Mouse (Mus musculus): ENCODE measurements at regions not wholly inside any gene's neighbourhood (a gene's known extent, or its start where the extent isn't known, plus 50 kb on each side); places are given as distances from the start of the nearest gene placed in this dataset.

DNA sequence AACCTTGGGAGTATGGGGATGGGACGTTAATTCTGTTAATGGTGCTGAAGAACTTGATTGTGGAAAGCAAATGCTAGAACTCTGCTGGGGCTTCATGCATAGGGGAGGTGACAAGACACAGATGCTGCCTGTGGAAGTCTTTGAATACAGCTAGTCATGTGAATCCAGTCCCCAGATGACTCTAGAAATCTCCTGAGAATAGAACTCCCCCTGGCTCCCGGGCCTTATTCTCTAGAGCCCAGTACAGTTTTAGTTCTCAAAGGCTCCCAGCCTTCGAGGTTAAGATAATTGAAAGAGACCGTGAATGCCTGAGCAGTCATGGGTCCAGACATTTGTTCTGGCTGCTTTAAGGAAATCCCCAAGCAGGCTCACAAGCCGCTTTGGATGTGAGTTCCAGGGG is 499.9 kb upstream of the Vstm2b start:
- Histone ChIP-seq H3K4me3 (ENCODE audit: low read depth, low read length) (no peak overlapping the region), H3K9me3 (ENCODE audit: control insufficient read depth, low read length) (no peaks in the 10 kb centered on the region), H3K9ac (ENCODE audit: low read length) (no peak overlapping the region), H3K4me2 (no peak overlapping the region), H3K27ac (ENCODE audit: low read depth, low read length) (no peak overlapping the region), H3K36me3 (ENCODE audit: control insufficient read depth, insufficient read depth, low read length) (no peaks in the 10 kb centered on the region), H3K27me3 (ENCODE audit: control insufficient read depth, insufficient read depth, low read length) (no peaks in the 10 kb centered on the region), H3K4me1 (ENCODE audit: control insufficient read depth, insufficient read depth, low read length) (no peaks in the 10 kb centered on the region)
- DNase-seq (ENCODE audit: low spot score, missing footprints) (no peak), ATAC-seq (ENCODE audit: low FRiP score) (no peak)
- WGBS: 57% methylated on average over 5 of the region's 5 CpGs

- no peak overlapping the region for H3K9ac ChIP-seq (ENCODE audit: low read length)
Measured at GRCm38 (mm10) chr7:40419332-40419731, 478.8 kb upstream of the Vstm2b start.

GRCm38 (mm10) chr7:40422125-40422524 is 476.0 kb upstream of the Vstm2b start:
- 84% methylated on average over 4 of the region's 4 CpGs for WGBS
- H3K9ac ChIP-seq (ENCODE audit: low read length): no peak overlapping the region
- H3K36me3 ChIP-seq (ENCODE audit: control insufficient read depth, insufficient read depth, low read length): no peaks in the 10 kb centered on the region
- no peak overlapping the region for H3K4me2 ChIP-seq
- no peak overlapping the region for H3K4me3 ChIP-seq (ENCODE audit: low read depth, low read length)
- ATAC-seq (ENCODE audit: low FRiP score): no peak
- no peak for DNase-seq (ENCODE audit: low spot score, missing footprints)
- no peaks in the 10 kb centered on the region for H3K4me1 ChIP-seq (ENCODE audit: control insufficient read depth, insufficient read depth, low read length)
- no peak overlapping the region for H3K27ac ChIP-seq (ENCODE audit: low read depth, low read length)
- H3K27me3 ChIP-seq (ENCODE audit: control insufficient read depth, insufficient read depth, low read length): no peaks in the 10 kb centered on the region
- no peaks in the 10 kb centered on the region for H3K9me3 ChIP-seq (ENCODE audit: control insufficient read depth, low read length)

More at GRCm38 (mm10) chr7:40419332-40419731, 478.8 kb upstream of the Vstm2b start:
- no peaks in the 10 kb centered on the region for H3K36me3 ChIP-seq (ENCODE audit: control insufficient read depth, insufficient read depth, low read length)
- no peaks in the 10 kb centered on the region for H3K9me3 ChIP-seq (ENCODE audit: control insufficient read depth, low read length)
- ATAC-seq (ENCODE audit: low FRiP score): no peak
- DNase-seq (ENCODE audit: low spot score, missing footprints): no peak
- no peak overlapping the region for H3K4me3 ChIP-seq (ENCODE audit: low read depth, low read length)
- no peaks in the 10 kb centered on the region for H3K4me1 ChIP-seq (ENCODE audit: control insufficient read depth, insufficient read depth, low read length)
- H3K27me3 ChIP-seq (ENCODE audit: control insufficient read depth, insufficient read depth, low read length): no peaks in the 10 kb centered on the region
- WGBS: 89% methylated on average over 2 of the region's 2 CpGs
- H3K27ac ChIP-seq (ENCODE audit: low read depth, low read length): no peak overlapping the region
- H3K4me2 ChIP-seq: no peak overlapping the region

- H3K27ac ChIP-seq (ENCODE audit: low read depth, low read length): no peak overlapping the region
- no peak overlapping the region for H3K4me2 ChIP-seq
- H3K9ac ChIP-seq (ENCODE audit: low read length): no peak overlapping the region
- H3K4me3 ChIP-seq (ENCODE audit: low read depth, low read length): no peak overlapping the region
- no peak for DNase-seq (ENCODE audit: low spot score, missing footprints)
- H3K9me3 ChIP-seq (ENCODE audit: control insufficient read depth, low read length): no peaks in the 10 kb centered on the region
- WGBS: 83% methylated on average over 2 of the region's 2 CpGs
- H3K36me3 ChIP-seq (ENCODE audit: control insufficient read depth, insufficient read depth, low read length): no peaks in the 10 kb centered on the region
- ATAC-seq (ENCODE audit: low FRiP score): no peak
- H3K27me3 ChIP-seq (ENCODE audit: control insufficient read depth, insufficient read depth, low read length): no peaks in the 10 kb centered on the region
- H3K4me1 ChIP-seq (ENCODE audit: control insufficient read depth, insufficient read depth, low read length): no peaks in the 10 kb centered on the region
Measured at GRCm38 (mm10) chr7:40429416-40429815, 468.7 kb upstream of the Vstm2b start.

GRCm38 (mm10) chr7:40433906-40434305 is 464.2 kb upstream of the Vstm2b start:
- H3K27me3 ChIP-seq (ENCODE audit: control insufficient read depth, insufficient read depth, low read length): no peaks in the 10 kb centered on the region
- no peaks in the 10 kb centered on the region for H3K4me1 ChIP-seq (ENCODE audit: control insufficient read depth, insufficient read depth, low read length)
- H3K36me3 ChIP-seq (ENCODE audit: control insufficient read depth, insufficient read depth, low read length): no peaks in the 10 kb centered on the region
- no peak overlapping the region for H3K4me2 ChIP-seq
- H3K9ac ChIP-seq (ENCODE audit: low read length): no peak overlapping the region
- H3K27ac ChIP-seq (ENCODE audit: low read depth, low read length): no peak overlapping the region
- H3K4me3 ChIP-seq (ENCODE audit: low read depth, low read length): no peak overlapping the region
- 67% methylated on average over 2 of the region's 2 CpGs for WGBS
- no peak for ATAC-seq (ENCODE audit: low FRiP score)
- no peaks in the 10 kb centered on the region for H3K9me3 ChIP-seq (ENCODE audit: control insufficient read depth, low read length)
- DNase-seq (ENCODE audit: low spot score, missing footprints): no peak

- no peak for ATAC-seq (ENCODE audit: low FRiP score)
- Histone ChIP-seq H3K9me3 (ENCODE audit: control insufficient read depth, low read length) (no peaks in the 10 kb centered on the region), H3K27me3 (ENCODE audit: control insufficient read depth, insufficient read depth, low read length) (no peaks in the 10 kb centered on the region), H3K4me3 (ENCODE audit: low read depth, low read length) (no peak overlapping the region), H3K27ac (ENCODE audit: low read depth, low read length) (no peak overlapping the region), H3K36me3 (ENCODE audit: control insufficient read depth, insufficient read depth, low read length) (no peaks in the 10 kb centered on the region), H3K4me1 (ENCODE audit: control insufficient read depth, insufficient read depth, low read length) (no peaks in the 10 kb centered on the region), H3K9ac (ENCODE audit: low read length) (no peak overlapping the region), H3K4me2 (no peak overlapping the region)
- DNase-seq (ENCODE audit: low spot score, missing footprints): no peak
- 35% methylated on average over 1 of the region's 1 CpGs for WGBS
Measured at GRCm38 (mm10) chr7:40441128-40441527, 457.0 kb upstream of the Vstm2b start.

DNA sequence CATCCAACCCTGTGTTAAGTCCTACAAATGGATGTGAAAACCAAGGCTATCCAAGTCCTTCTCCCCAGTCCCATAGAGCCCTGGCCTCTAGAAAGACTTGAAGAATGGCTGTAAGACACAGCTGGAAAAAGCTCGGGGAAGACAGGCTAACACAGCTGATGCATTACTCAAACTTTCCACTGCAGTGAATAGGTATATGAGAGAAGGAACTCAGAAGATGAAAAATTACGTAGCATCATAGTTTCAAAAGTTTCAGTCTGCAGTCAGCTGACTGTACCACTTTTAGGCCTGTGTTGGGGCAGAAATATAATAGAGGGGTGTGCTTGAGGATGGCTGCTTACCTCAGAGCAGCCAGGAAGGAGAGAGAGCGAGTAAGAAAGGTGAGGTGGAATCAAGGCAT is 456.3 kb upstream of the Vstm2b start:
- WGBS: 80% methylated on average over 3 of the region's 3 CpGs
- Histone ChIP-seq H3K27ac (ENCODE audit: low read depth, low read length) (no peak overlapping the region), H3K4me3 (ENCODE audit: low read depth, low read length) (no peak overlapping the region), H3K4me2 (no peak overlapping the region), H3K27me3 (ENCODE audit: control insufficient read depth, insufficient read depth, low read length) (no peaks in the 10 kb centered on the region), H3K4me1 (ENCODE audit: control insufficient read depth, insufficient read depth, low read length) (no peaks in the 10 kb centered on the region), H3K9me3 (ENCODE audit: control insufficient read depth, low read length) (no peaks in the 10 kb centered on the region), H3K9ac (ENCODE audit: low read length) (no peak overlapping the region), H3K36me3 (ENCODE audit: control insufficient read depth, insufficient read depth, low read length) (no peaks in the 10 kb centered on the region)
- ATAC-seq (ENCODE audit: low FRiP score) (no peak), DNase-seq (ENCODE audit: low spot score, missing footprints) (no peak)

DNA sequence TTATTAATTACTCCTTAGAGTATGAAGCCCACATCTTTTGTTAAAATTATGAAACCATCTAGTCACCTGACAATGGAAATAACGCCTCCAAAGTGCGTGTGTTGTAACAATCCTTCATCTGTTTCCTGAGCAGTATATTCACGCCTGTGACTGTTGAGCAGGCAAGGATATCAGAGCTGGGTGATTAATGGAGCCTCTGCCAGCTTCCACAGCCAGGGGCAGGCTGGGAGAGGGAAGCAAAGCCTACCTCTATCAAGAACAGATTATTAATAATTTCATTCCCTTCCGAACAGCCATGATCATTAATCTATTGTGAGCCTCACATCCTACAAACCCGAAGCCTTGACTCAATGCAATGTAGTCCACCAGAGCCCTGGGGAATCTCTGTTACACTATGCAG is 431.7 kb upstream of the Vstm2b start:
- H3K9me3 ChIP-seq (ENCODE audit: control insufficient read depth, low read length): no peaks in the 10 kb centered on the region
- 86% methylated on average over 5 of the region's 5 CpGs for WGBS
- no peaks in the 10 kb centered on the region for H3K27me3 ChIP-seq (ENCODE audit: control insufficient read depth, insufficient read depth, low read length)
- no peak for DNase-seq (ENCODE audit: low spot score, missing footprints)
- H3K36me3 ChIP-seq (ENCODE audit: control insufficient read depth, insufficient read depth, low read length): no peaks in the 10 kb centered on the region
- no peak overlapping the region for H3K9ac ChIP-seq (ENCODE audit: low read length)
- H3K4me3 ChIP-seq (ENCODE audit: low read depth, low read length): no peak overlapping the region
- H3K4me2 ChIP-seq: no peak overlapping the region
- ATAC-seq (ENCODE audit: low FRiP score): no peak
- H3K4me1 ChIP-seq (ENCODE audit: control insufficient read depth, insufficient read depth, low read length): no peaks in the 10 kb centered on the region
- no peak overlapping the region for H3K27ac ChIP-seq (ENCODE audit: low read depth, low read length)

GRCm38 (mm10) chr7:40487256-40487655 is 410.9 kb upstream of the Vstm2b start:
- H3K9me3 ChIP-seq (ENCODE audit: control insufficient read depth, low read length): no peaks in the 10 kb centered on the region
- H3K27me3 ChIP-seq (ENCODE audit: control insufficient read depth, insufficient read depth, low read length): no peaks in the 10 kb centered on the region
- DNase-seq (ENCODE audit: low spot score, missing footprints) (no peak), ATAC-seq (ENCODE audit: low FRiP score) (no peak)
- H3K9ac ChIP-seq (ENCODE audit: low read length): no peak overlapping the region
- H3K27ac ChIP-seq (ENCODE audit: low read depth, low read length): no peak overlapping the region
- H3K36me3 ChIP-seq (ENCODE audit: control insufficient read depth, insufficient read depth, low read length): no peaks in the 10 kb centered on the region
- no peak overlapping the region for H3K4me3 ChIP-seq (ENCODE audit: low read depth, low read length)
- no peak overlapping the region for H3K4me2 ChIP-seq
- H3K4me1 ChIP-seq (ENCODE audit: control insufficient read depth, insufficient read depth, low read length): no peaks in the 10 kb centered on the region

DNA sequence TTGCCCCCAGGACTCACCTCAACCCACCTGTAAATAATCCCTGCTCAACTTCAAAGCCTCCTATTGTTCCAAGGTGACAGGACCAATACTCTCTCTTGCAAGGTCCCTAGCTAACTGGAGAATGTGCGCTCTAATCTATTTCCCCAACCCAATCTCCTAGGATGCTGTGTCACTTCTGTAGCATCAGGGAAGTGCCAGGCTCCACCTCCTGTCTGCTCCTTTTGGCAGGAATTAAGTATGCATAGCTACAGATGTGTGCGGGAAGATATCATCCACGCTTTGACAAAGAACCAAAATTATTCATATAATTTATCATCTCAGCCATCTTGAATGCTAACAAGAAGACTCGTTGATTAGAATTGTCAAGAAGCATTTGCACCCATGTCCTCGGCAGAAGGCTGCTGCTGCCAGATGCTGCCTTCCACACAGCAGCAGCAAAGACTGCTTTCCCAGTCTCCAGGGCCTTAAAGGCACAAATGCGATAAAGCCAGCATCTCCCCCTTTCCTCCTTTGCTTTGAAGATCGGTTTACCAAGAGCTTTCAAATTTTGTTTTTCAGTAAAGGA is 375.3 kb upstream of the Vstm2b start:
- H3K9me3 ChIP-seq (ENCODE audit: control insufficient read depth, low read length): no peaks in the 10 kb centered on the region
- H3K27me3 ChIP-seq (ENCODE audit: control insufficient read depth, insufficient read depth, low read length): no peaks in the 10 kb centered on the region
- WGBS: 83% methylated on average over 7 of the region's 7 CpGs
- H3K4me3 ChIP-seq (ENCODE audit: low read depth, low read length): no peak overlapping the region
- no peaks in the 10 kb centered on the region for H3K4me1 ChIP-seq (ENCODE audit: control insufficient read depth, insufficient read depth, low read length)
- no peak overlapping the region for H3K27ac ChIP-seq (ENCODE audit: low read depth, low read length)
- no peak overlapping the region for H3K9ac ChIP-seq (ENCODE audit: low read length)
- H3K4me2 ChIP-seq: no peak overlapping the region
- ATAC-seq (ENCODE audit: low FRiP score): no peak
- no peak for DNase-seq (ENCODE audit: low spot score, missing footprints)
- H3K36me3 ChIP-seq (ENCODE audit: control insufficient read depth, insufficient read depth, low read length): no peaks in the 10 kb centered on the region
